Mouse (Mus musculus): ENCODE data around the gene Olfr859. TPM values are rescaled to one million over a fixed set of nuclear protein-coding genes. Genes with fewer than 3 reads are reported as not detected.
"Not testable (repeated sequence)": the region's sequence is repeated elsewhere in the genome, so short reads cannot be mapped to it uniquely, and the experiment has no call there.

Olfr859 gene
- not detected in 2 replicates for polyA plus RNA-seq (2015; fragmentation: Nextera tagmentation; extraction: Ambion mirVana)

GRCm38 (mm10) chr9:19804606-19805005 lies at the start of gene Olfr859:
Gene Olfr859 (plus strand): TSS chr9:19804906.
- not testable (repeated sequence) for H3K27ac ChIP-seq; H3K4me3 ChIP-seq; ATAC-seq (replicated peaks; ENCODE audit: insufficient number of reproducible peaks, insufficient read depth, low FRiP score, low read depth); H3K9me3 ChIP-seq (replicated peaks); H3K9ac ChIP-seq; H3K4me2 ChIP-seq; H3K4me1 ChIP-seq (replicated peaks); H3K27me3 ChIP-seq; H3K36me3 ChIP-seq
- WGBS, result 70% methylated on average over 1 of the region's 1 CpGs

- no peaks in the 10 kb centered on the region for H3K27me3 ChIP-seq
- no peaks in the 10 kb centered on the region for H3K36me3 ChIP-seq
- no peak overlapping the region for H3K9ac ChIP-seq
- H3K9me3 ChIP-seq (replicated peaks), result peaks cover 9% of the 10 kb centered on the region
- WGBS, result 84% methylated on average over 14 of the region's 14 CpGs
- H3K4me3 ChIP-seq, result no peak overlapping the region
- no peak overlapping the region for H3K27ac ChIP-seq
- ATAC-seq (replicated peaks; ENCODE audit: insufficient number of reproducible peaks, insufficient read depth, low FRiP score, low read depth), result no peak
- no peak overlapping the region for H3K4me2 ChIP-seq
- H3K4me1 ChIP-seq (replicated peaks), result no peaks in the 10 kb centered on the region
These were observed 35.6 kb upstream of the Olfr859 start for GRCm38 (mm10) chr9:19769136-19769535.

GRCm38 (mm10) chr9:19769701-19770100 lies 35.0 kb upstream of the Olfr859 start:
- H3K27ac ChIP-seq, result no peak overlapping the region
- no peak overlapping the region for H3K4me2 ChIP-seq
- no peak for ATAC-seq (replicated peaks; ENCODE audit: insufficient number of reproducible peaks, insufficient read depth, low FRiP score, low read depth)
- H3K27me3 ChIP-seq, result no peaks in the 10 kb centered on the region
- WGBS, result 89% methylated on average over 14 of the region's 14 CpGs
- H3K9ac ChIP-seq, result no peak overlapping the region
- H3K4me3 ChIP-seq, result no peak overlapping the region
- H3K4me1 ChIP-seq (replicated peaks), result no peaks in the 10 kb centered on the region
- no peaks in the 10 kb centered on the region for H3K36me3 ChIP-seq
- peaks cover 3% of the 10 kb centered on the region; the same call in 1 of the 2 replicates for H3K9me3 ChIP-seq (replicated peaks)

GRCm38 (mm10) chr9:19779983-19780382 lies 24.7 kb upstream of the Olfr859 start, which contains the start of gene Olfr58:
Gene Olfr58 (plus strand): TSS chr9:19780283.
- Histone ChIP-seq H3K4me3 (no peak within 1 kb of the TSS), H3K27me3 (no peaks in the 10 kb centered on the region), H3K36me3 (no peaks in the 10 kb centered on the region), H3K9me3 (replicated peaks) (no peaks in the 10 kb centered on the region), H3K4me2 (no peak within 1 kb of the TSS), H3K27ac (no peak within 1 kb of the TSS), H3K4me1 (replicated peaks) (no peaks in the 10 kb centered on the region), H3K9ac (no peak within 1 kb of the TSS)
- no peak for ATAC-seq (replicated peaks; ENCODE audit: insufficient number of reproducible peaks, insufficient read depth, low FRiP score, low read depth)

- no peak for ATAC-seq (replicated peaks; ENCODE audit: insufficient number of reproducible peaks, insufficient read depth, low FRiP score, low read depth)
- no peaks in the 10 kb centered on the region for H3K27me3 ChIP-seq
- H3K36me3 ChIP-seq, result no peaks in the 10 kb centered on the region
- no peak overlapping the region for H3K27ac ChIP-seq
- no peak overlapping the region for H3K4me2 ChIP-seq
- H3K9ac ChIP-seq, result no peak overlapping the region
- H3K4me3 ChIP-seq, result no peak overlapping the region
- WGBS, result 64% methylated on average over 1 of the region's 1 CpGs
- H3K9me3 ChIP-seq (replicated peaks), result no peaks in the 10 kb centered on the region
- no peaks in the 10 kb centered on the region for H3K4me1 ChIP-seq (replicated peaks)
These were observed 1.7 kb upstream of the Olfr859 start for GRCm38 (mm10) chr9:19803000-19803399.

GRCm38 (mm10) chr9:19849647-19850046 lies 44.9 kb downstream of the Olfr859 start, which contains the start of gene Olfr860:
Gene Olfr860 (minus strand): TSS chr9:19849747.
- H3K4me3 ChIP-seq, result no peak within 1 kb of the TSS
- WGBS, result 69% methylated on average over 1 of the region's 1 CpGs
- no peaks in the 10 kb centered on the region for H3K9me3 ChIP-seq (replicated peaks)
- H3K27ac ChIP-seq, result no peak within 1 kb of the TSS
- H3K9ac ChIP-seq, result no peak within 1 kb of the TSS
- no peaks in the 10 kb centered on the region for H3K27me3 ChIP-seq
- H3K36me3 ChIP-seq, result no peaks in the 10 kb centered on the region
- ATAC-seq (replicated peaks; ENCODE audit: insufficient number of reproducible peaks, insufficient read depth, low FRiP score, low read depth), result no peak
- no peak within 1 kb of the TSS for H3K4me2 ChIP-seq
- no peaks in the 10 kb centered on the region for H3K4me1 ChIP-seq (replicated peaks)

Other genes starting within 250 kb of the Olfr859 start
- gene Olfr854, start 237.5 kb upstream of the Olfr859 start, polyA plus RNA-seq (2015; fragmentation: Nextera tagmentation; extraction: Ambion mirVana), result not detected in 2 replicates
- gene Olfr855, start 222.3 kb upstream of the Olfr859 start, polyA plus RNA-seq (2015; fragmentation: Nextera tagmentation; extraction: Ambion mirVana), result not detected in 2 replicates
- 16.4 and 19.0 TPM in 2 replicates for gene Zfp317, start 182.8 kb upstream of the Olfr859 start, polyA plus RNA-seq (2015; fragmentation: Nextera tagmentation; extraction: Ambion mirVana)
- gene Olfr857, start 95.5 kb upstream of the Olfr859 start, polyA plus RNA-seq (2015; fragmentation: Nextera tagmentation; extraction: Ambion mirVana), result not detected in 2 replicates
- not detected in 2 replicates for gene Olfr58, start 24.6 kb upstream of the Olfr859 start, polyA plus RNA-seq (2015; fragmentation: Nextera tagmentation; extraction: Ambion mirVana)
- gene Olfr860, start 44.8 kb downstream of the Olfr859 start, polyA plus RNA-seq (2015; fragmentation: Nextera tagmentation; extraction: Ambion mirVana), result not detected in 2 replicates
- not detected in 2 replicates for gene Olfr862, start 83.1 kb downstream of the Olfr859 start, polyA plus RNA-seq (2015; fragmentation: Nextera tagmentation; extraction: Ambion mirVana)
- 0.10 and 0.19 TPM in 2 replicates for gene Olfr77, start 112.0 kb downstream of the Olfr859 start, polyA plus RNA-seq (2015; fragmentation: Nextera tagmentation; extraction: Ambion mirVana)
- not detected in 2 replicates for gene Olfr866, start 223.1 kb downstream of the Olfr859 start, polyA plus RNA-seq (2015; fragmentation: Nextera tagmentation; extraction: Ambion mirVana)